Mouse (Mus musculus) forebrain, embryonic 16.5 days (tissue): ENCODE measurements at regions not wholly inside any gene's neighbourhood (a gene's known extent, or its start where the extent isn't known, plus 50 kb on each side); places are given as distances from the start of the nearest gene placed in this dataset.
"Not testable (repeated sequence)": the region's sequence is repeated elsewhere in the genome, so short reads cannot be mapped to it uniquely, and the experiment has no call there.

Source experiments
- ATAC-seq: fragments of 200-750 bp; cut with Nextera tagmentation; 2 replicates; pipeline ENCODE4 v1.8.0; 2017; ENCODE audit warnings: mild to moderate bottlenecking, moderate library complexity
- H3K27ac ChIP-seq: fragments of 300-500 bp; sonication (generic); 2 replicates; pipeline ENCODE4 v1.5.1; 2014; ENCODE audit warnings: low read length, control low read depth
- H3K27me3 ChIP-seq: fragments of 300-500 bp; sonication (generic); replicated peaks from 2 replicates; pipeline ENCODE4 v1.6.1; 2014; ENCODE audit warnings: low read length; ENCODE audit not compliant: control insufficient read depth, insufficient read depth
- H3K36me3 ChIP-seq: fragments of 300-500 bp; sonication (generic); 2 replicates; pipeline ENCODE4 v1.6.1; 2014; ENCODE audit not compliant: control insufficient read depth, insufficient read depth
- H3K4me1 ChIP-seq: fragments of 300-500 bp; sonication (generic); replicated peaks from 2 replicates; pipeline ENCODE4 v1.6.1; 2014; ENCODE audit warnings: low read length; ENCODE audit not compliant: control insufficient read depth, insufficient read depth
- H3K4me2 ChIP-seq: fragments of 300-500 bp; sonication (generic); 2 replicates; pipeline ENCODE4 v1.6.1; 2014; ENCODE audit warnings: mild to moderate bottlenecking, low read length, control low read depth
- H3K4me3 ChIP-seq: fragments of 300-500 bp; sonication (generic); replicated peaks from 2 replicates; pipeline ENCODE4 v1.5.1; 2014; ENCODE audit warnings: mild to moderate bottlenecking, low read length, control low read depth
- H3K9ac ChIP-seq: fragments of 300-500 bp; sonication (generic); replicated peaks from 2 replicates; pipeline ENCODE4 v1.6.1; 2014; ENCODE audit warnings: low read depth, low read length, control low read depth
- H3K9me3 ChIP-seq: fragments of 300-500 bp; sonication (generic); 2 replicates; pipeline ENCODE4 v1.6.1; 2016; ENCODE audit warnings: low read length; ENCODE audit not compliant: control insufficient read depth
- WGBS: fragments of 180-500 bp; shearing (Covaris S2); extraction: QIAGEN DNeasy Blood & Tissue Kit; methylation state at CpG from one replicate; pipeline ENCODE4 v1.1.7; 2014; 5-methylcytosine and 5-hydroxymethylcytosine counted together

DNA sequence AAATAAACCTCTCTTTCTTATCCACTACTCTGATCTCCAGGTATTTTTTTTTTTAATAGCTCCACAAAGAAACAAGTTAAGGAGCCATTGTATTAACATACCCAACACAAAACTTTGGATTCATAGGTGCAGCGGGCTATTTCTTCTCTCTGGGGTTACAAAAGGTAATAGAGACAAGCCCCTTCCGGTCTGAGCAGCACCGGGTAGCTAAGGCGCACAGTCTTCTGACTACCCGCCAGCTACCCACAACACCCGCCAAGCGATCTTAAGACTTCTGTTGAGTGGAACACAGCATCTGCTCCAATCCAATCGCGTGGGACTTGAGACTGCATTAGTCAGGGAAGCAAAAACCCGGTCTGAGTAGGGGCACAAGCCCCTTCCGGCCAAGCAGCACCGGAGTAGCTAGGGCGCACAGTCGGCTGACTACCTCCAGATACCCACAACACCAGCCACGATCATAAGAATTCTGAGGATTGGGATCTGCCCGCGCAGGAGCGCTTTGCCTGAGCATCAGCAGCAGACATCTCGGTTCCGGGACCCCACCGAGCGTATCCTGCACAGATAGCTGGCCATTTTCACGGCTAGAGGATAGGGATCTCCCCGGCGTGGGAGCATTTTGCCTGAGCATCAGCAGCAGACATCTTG is 2463.9 kb downstream of the Gm37988 start:
- not testable (repeated sequence) for H3K27me3 ChIP-seq, H3K36me3 ChIP-seq, H3K27ac ChIP-seq, H3K4me3 ChIP-seq, H3K9me3 ChIP-seq, ATAC-seq, H3K9ac ChIP-seq, H3K4me2 ChIP-seq, H3K4me1 ChIP-seq
- 90% methylated on average over 25 of the region's 25 CpGs for WGBS

DNA sequence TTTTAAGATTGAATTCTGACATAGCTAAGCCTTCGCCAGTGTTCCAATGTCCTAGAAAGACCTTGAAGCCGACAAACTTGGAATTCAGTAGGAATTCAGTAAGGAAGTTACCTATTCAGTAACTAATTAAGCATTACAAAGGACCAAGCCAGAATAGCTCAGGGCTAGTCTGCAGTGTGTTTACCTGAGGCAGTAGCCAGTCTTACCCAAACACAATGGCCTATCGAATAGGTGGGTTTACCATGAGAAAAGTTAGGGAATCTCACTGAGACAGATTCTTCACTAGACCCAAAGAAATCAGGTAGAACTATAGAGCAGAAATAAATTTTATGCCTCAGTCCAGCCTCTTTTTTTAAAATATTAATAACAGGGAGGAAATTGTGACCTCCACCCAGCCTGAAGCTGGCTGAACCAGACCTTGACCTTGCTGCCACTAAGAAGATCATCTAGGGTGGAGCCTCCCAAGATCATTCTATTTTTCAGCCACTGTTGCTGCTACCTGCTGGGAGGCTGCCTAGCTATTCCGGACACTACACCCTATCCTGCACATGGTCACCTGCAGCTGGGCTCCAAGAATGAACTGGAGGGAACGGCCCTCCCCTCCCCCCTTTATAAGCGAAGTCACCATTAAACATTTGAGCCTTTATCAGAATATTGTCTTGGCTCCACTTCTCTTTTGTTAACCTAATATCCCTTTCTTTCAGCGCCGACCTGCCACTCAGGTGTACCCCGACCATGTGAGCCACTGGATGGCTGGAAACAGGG is 2491.4 kb downstream of the Gm37988 start:
- WGBS: 90% methylated on average over 9 of the region's 9 CpGs
- not testable (repeated sequence) for H3K9me3 ChIP-seq, H3K36me3 ChIP-seq, H3K4me3 ChIP-seq, H3K4me1 ChIP-seq, H3K4me2 ChIP-seq, H3K9ac ChIP-seq, H3K27me3 ChIP-seq, ATAC-seq, H3K27ac ChIP-seq

DNA sequence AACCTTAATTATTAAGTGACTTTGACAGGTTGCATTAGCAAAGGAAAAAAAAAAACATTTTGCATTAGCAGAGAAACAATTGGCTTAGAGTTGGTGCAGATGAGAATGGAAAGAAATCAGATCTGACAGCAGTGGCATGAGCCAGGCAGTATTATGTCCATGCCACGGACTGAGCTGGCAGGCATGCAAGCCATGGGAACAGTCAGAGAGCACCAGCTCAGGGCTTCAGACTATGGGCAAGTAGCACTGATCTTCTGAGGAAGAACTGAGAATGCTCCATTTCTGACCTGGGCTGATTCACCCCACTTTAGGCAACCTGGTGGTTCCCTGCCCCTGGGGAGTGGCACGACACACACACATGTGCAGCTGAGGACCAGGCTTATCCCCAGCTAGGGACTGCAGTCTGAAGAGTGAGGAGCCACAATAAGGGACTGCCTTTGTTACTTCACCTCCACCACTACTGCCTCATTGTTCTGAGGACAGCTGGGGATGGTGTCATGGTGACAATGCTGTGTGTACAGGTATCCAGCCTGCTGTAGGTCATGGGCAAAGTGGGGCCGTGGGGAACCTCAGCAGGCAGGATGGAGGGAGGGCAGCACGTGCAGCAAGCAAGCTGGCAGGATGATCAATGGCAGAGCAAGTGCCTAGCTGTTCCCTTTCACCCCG is 2501.4 kb downstream of the Gm37988 start:
- Histone ChIP-seq H3K4me2 (no peak overlapping the region), H3K27ac (no peak overlapping the region), H3K4me1 (no peaks in the 10 kb centered on the region; the same call in 1 of the 2 replicates), H3K36me3 (no peaks in the 10 kb centered on the region), H3K27me3 (no peaks in the 10 kb centered on the region), H3K9ac (no peak overlapping the region), H3K9me3 (no peaks in the 10 kb centered on the region), H3K4me3 (no peak overlapping the region)
- ATAC-seq: no peak
- 44% methylated on average over 5 of the region's 5 CpGs for WGBS

DNA sequence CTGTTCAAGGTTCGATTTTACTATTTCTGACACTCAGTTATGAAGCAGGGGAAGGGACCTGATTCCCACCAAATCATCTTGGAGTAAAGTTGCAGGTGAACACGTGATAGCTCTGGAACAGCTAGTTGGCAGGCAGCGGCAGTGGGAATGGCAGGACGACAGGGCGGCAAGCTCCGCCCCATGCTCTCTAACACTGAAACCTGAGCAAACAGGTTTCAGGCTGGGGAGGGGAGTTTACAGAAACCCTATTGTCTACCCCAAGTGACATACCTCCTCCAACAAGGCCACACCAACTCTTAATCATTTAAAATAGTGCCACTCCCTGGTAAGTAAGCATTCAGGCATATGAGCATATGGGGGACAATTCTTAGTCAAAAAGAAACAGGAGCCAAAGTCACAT is 2504.7 kb downstream of the Gm37988 start:
- H3K4me2 ChIP-seq, H3K9me3 ChIP-seq, H3K9ac ChIP-seq, H3K4me3 ChIP-seq, H3K27ac ChIP-seq, H3K36me3 ChIP-seq, H3K4me1 ChIP-seq, ATAC-seq, H3K27me3 ChIP-seq: not testable (repeated sequence)
- 69% methylated on average over 6 of the region's 6 CpGs for WGBS

DNA sequence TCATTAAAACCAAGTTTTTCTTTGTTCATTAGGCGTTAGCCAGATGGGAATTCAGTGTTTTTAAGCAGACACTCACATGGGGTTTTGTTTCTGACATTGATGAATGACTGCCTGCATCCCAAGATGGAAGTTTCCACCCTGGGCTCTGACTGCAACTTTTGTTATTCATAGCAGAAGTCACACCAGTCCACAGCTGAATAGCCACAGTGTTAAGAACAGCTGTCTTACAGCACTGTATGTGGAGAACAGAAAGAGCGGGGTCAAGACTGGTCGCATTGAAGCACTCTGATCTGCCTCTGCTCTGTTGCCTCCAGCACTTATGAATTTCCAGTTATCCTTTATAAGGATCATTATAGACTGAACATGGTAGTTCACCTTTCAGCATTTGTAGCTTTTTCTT is 2505.8 kb downstream of the Gm37988 start:
- Histone ChIP-seq H3K27me3 (no peaks in the 10 kb centered on the region), H3K27ac (no peak overlapping the region), H3K36me3 (no peaks in the 10 kb centered on the region), H3K9ac (no peak overlapping the region), H3K4me3 (no peak overlapping the region), H3K4me1 (no peaks in the 10 kb centered on the region; the same call in 1 of the 2 replicates), H3K9me3 (no peaks in the 10 kb centered on the region), H3K4me2 (no peak overlapping the region)
- 30% methylated on average over 3 of the region's 3 CpGs for WGBS
- ATAC-seq: peak; percentile 67

DNA sequence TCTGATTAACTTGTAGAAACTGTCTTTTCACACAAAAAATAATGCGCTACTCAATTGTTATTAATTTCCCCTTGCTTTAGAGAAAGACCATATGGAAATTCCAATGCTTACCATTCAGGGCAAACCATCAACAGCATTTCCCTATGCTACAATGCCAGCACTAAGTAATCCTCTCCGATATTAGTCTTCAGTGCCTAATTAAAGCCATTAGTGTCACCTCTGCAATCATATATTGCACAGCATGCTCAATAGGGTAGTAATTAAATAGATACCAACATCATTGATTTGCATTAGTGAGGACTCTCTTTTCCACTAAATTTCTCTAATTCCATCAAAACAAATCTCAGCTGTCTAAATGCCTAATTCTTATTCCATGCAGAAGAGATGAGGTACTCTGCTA is 2511.2 kb downstream of the Gm37988 start:
- Histone ChIP-seq H3K27me3 (no peaks in the 10 kb centered on the region), H3K4me3 (no peak overlapping the region), H3K4me2 (no peak overlapping the region), H3K9ac (no peak overlapping the region), H3K4me1 (0 out of 2 replicates have a peak, but pooled peaks cover 3% of the 10 kb centered on the region), H3K27ac (no peak overlapping the region), H3K9me3 (no peaks in the 10 kb centered on the region), H3K36me3 (no peaks in the 10 kb centered on the region)
- peak; percentile 47; the same call in 1 of the 2 replicates for ATAC-seq
- WGBS: 26% methylated on average over 2 of the region's 2 CpGs

DNA sequence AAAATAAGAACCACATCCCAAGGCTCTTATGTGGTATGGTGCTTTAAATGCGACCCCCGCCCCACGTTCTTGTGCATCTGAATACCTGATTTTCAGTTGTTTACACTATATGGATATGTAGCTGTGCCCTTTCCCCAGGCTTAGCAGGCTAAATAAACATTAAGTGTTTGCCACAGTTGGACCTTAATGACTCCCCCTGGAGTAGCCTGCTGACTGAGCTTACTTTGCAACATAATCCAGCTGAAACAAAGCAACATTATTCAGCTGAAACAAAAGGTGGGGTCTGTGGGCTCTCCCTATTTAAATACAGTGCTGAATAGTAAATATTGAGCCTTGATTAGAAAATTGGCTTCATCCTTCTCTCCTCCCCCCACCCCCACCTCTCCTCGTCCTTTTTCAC is 2511.6 kb downstream of the Gm37988 start:
- 8% methylated on average over 4 of the region's 4 CpGs for WGBS
- no peak overlapping the region for H3K9ac ChIP-seq
- 0 out of 2 replicates have a peak, but pooled peaks have one; percentile 18 for ATAC-seq

More for the DNA sequence above, 2511.6 kb downstream of the Gm37988 start:
- Histone ChIP-seq H3K36me3 (no peaks in the 10 kb centered on the region), H3K9me3 (no peaks in the 10 kb centered on the region), H3K27ac (no peak overlapping the region), H3K4me3 (no peak overlapping the region), H3K4me1 (0 out of 2 replicates have a peak, but pooled peaks cover 3% of the 10 kb centered on the region), H3K27me3 (no peaks in the 10 kb centered on the region), H3K4me2 (no peak overlapping the region)
